Mouse (Mus musculus) G1E (cell line): Measurements from ENCODE around the gene Ly6c2. TPM values are rescaled to one million over a fixed set of nuclear protein-coding genes. Genes with fewer than 3 reads are reported as not detected.
"Not testable (repeated sequence)": the region's sequence is repeated elsewhere in the genome, so short reads cannot be mapped to it uniquely, and the experiment has no call there.

Source experiments
- ATAC-seq: 2 replicates; pipeline ENCODE4 v1.8.0; 2016; ENCODE audit warnings: mild to moderate bottlenecking; ENCODE audit not compliant: insufficient number of reproducible peaks, poor library complexity, low FRiP score, severe bottlenecking; ENCODE audit errors: extremely low read depth
- DNase-seq: peaks from one replicate; pipeline ENCODE4 v3.0.0; 2012; ENCODE audit warnings: low spot score
- H3K27me3 ChIP-seq: 2 replicates; pipeline ENCODE4 v1.6.1; 2012; ENCODE audit warnings: mild to moderate bottlenecking, low read length, inconsistent platforms; ENCODE audit not compliant: insufficient read depth
- H3K36me3 ChIP-seq: replicated peaks from 2 replicates; pipeline ENCODE3; 2012; ENCODE audit warnings: mild to moderate bottlenecking, inconsistent platforms
- H3K4me1 ChIP-seq: 2 replicates; pipeline ENCODE4 v1.6.1; 2012; ENCODE audit warnings: low read depth, low read length, inconsistent platforms, mixed read lengths; ENCODE audit not compliant: insufficient read depth
- H3K4me3 ChIP-seq: 2 replicates; pipeline ENCODE4 v1.5.1; 2012; ENCODE audit warnings: low read depth, mild to moderate bottlenecking, inconsistent platforms, low read length, moderate library complexity, mixed read lengths
- H3K9me3 ChIP-seq: replicated peaks from 2 replicates; pipeline ENCODE4 v1.6.1; 2012; ENCODE audit warnings: inconsistent platforms
- CTCF ChIP-seq: IDR thresholded peaks from 2 replicates; pipeline ENCODE4 v1.5.1; 2012; ENCODE audit warnings: low read depth, low read length, inconsistent platforms, mixed read lengths
- GATA1 ChIP-seq: IDR thresholded peaks from 2 replicates; pipeline ENCODE4 v1.6.1; 2012; ENCODE audit warnings: borderline replicate concordance, low read length, inconsistent platforms, mixed read lengths
- GATA2 ChIP-seq: IDR thresholded peaks from 2 replicates; pipeline ENCODE4 v1.6.1; 2012; ENCODE audit warnings: low read depth, low read length, inconsistent platforms, borderline replicate concordance
- POLR2AphosphoS5 ChIP-seq: IDR thresholded peaks from 2 replicates; pipeline ENCODE4 v1.6.1; 2012; ENCODE audit warnings: low read depth, low read length, inconsistent platforms; ENCODE audit not compliant: insufficient replicate concordance
- TAL1 ChIP-seq: conservative IDR thresholded peaks from 2 replicates; pipeline ENCODE4 v1.6.1; 2012; ENCODE audit warnings: low read depth, low read length, inconsistent platforms, mixed read lengths
- polyA plus RNA-seq: library from polyadenylated mRNA; stranded (reverse); fragments of >175 nt; gene quantifications from 2 replicates; pipeline ENCODE4 v1.2.3, GENCODE M21; 2012
- total RNA-seq, 2 experiments: library from RNA; stranded (forward) in 1 of 2; stranded (reverse) in 1 of 2; fragments of 200-1000 nt in 1 of 2; fragments of >200 nt in 1 of 2; fragmentation: Nextera tagmentation in 1 of 2; gene quantifications; 2 replicates each; pipeline ENCODE4 v1.2.3; 2014 to 2017

Ly6c2 gene
- total RNA-seq (2014; fragmentation: Nextera tagmentation): not detected in 2 replicates
- 0.06 and 0.11 TPM in 2 replicates for total RNA-seq (2017)
- polyA plus RNA-seq: not detected in 2 replicates

DNA sequence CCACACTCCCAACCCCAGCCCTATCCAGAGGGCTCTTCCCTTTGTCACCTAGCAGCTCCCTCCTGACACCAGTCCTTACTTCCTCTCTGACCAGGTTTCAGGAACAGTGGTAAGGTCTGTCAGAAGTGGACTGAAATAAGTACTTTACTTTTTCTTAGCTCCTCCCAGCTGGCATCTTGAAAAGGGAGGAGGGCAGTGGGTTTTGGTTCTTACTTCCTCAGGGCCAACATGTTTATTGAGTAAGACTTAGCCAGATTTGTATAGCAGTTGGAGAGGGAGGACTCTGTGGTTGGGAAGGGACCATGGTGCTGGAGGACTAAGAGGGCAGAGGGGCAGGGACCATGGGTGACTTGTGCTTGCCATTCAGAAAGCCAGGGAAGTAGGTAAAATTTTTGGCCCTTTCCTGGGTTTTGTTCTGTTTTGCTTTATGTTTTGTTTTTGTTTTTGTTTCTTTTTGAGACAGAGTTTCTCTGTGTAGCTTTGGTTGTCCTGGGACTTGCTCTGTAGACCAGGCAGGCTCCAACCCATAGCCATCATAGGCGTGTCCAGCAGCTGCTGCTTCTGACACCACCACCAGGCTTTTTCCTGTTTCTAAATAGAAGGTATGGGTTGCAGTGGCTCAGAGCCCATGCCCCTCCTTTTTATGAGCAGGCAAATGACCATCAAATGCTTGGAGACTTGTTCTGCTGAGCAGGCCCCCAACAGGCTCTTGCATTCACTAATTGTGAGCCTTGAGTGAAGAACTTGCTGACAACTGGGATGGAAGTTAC is at the start of gene Ly6c2:
Gene Ly6c2 (minus strand): TSS at position 110 of the 770 bp plus-strand sequence.
- not testable (repeated sequence) for H3K4me3 ChIP-seq

DNA sequence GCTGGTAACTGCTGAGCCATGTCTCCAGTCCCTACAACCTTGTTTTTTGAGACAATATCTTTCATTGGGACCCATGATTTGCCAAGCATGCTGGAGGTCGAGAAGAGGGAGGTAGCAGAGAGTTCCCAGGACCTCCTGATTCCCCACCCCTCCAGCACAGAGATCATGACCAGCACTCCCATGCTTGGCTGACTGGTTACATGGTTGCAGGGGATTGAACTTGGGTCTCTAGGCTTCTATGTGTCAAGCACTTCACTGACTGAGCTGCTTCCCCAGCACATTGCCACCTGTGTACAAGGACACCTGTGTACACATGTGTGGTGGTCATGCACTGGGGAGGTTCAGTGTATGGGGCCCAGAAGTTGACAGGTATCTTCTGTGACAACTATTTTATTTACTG is 45.9 kb upstream of the Ly6c2 start:
- H3K9me3 ChIP-seq: peaks cover 48% of the 10 kb centered on the region
- H3K4me1 ChIP-seq: no peaks in the 10 kb centered on the region
- no peak for TF ChIP-seq CTCF
- no peak for TF ChIP-seq GATA2
- no peak for TF ChIP-seq POLR2AphosphoS5
- no peak for TF ChIP-seq GATA1
- TF ChIP-seq TAL1: no peak
- ATAC-seq: no peak
- DNase-seq: no peak
- no peaks in the 10 kb centered on the region for H3K27me3 ChIP-seq
- H3K4me3 ChIP-seq: no peak overlapping the region
- no peaks in the 10 kb centered on the region for H3K36me3 ChIP-seq

More for the DNA sequence above, at the start of gene Ly6c2:
- not testable (repeated sequence) for H3K36me3 ChIP-seq, ATAC-seq, H3K27me3 ChIP-seq, H3K4me1 ChIP-seq, DNase-seq
- H3K9me3 ChIP-seq: peaks cover 31% of the 10 kb centered on the region

DNA sequence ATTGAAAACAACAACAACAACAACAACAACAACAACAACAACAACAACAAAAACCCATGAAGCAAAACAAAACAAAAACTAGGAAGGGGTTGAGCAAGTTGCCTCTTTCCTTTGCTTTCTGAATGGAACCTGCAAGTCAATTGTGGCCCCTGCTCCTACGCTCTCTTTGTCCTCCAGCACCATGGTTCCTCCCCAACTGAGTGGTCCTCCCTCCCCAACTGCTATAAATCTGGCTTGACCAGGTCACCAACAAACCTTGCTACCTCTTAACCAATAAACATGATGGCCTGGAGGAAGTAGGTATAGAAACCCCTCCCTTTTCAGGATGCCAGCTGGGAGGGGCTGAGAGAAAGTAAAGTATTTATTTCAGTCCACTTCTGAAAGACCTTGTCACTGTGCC is 43.2 kb upstream of the Ly6c2 start, which contains the start of gene Ly6g:
Gene Ly6g (plus strand): TSS at position 301 of the 400 bp plus-strand sequence.
- no peak within 1 kb of the TSS for H3K4me3 ChIP-seq
- H3K27me3 ChIP-seq: no peaks in the 10 kb centered on the region
- ATAC-seq (no peak), DNase-seq (no peak)
- H3K36me3 ChIP-seq: no peaks in the 10 kb centered on the region
- H3K4me1 ChIP-seq: no peaks in the 10 kb centered on the region
- H3K9me3 ChIP-seq: peaks cover 53% of the 10 kb centered on the region
- TF ChIP-seq TAL1: no peak
- TF ChIP-seq GATA2: no peak
- no peak for TF ChIP-seq CTCF
- no peak for TF ChIP-seq POLR2AphosphoS5
- TF ChIP-seq GATA1: no peak

DNA sequence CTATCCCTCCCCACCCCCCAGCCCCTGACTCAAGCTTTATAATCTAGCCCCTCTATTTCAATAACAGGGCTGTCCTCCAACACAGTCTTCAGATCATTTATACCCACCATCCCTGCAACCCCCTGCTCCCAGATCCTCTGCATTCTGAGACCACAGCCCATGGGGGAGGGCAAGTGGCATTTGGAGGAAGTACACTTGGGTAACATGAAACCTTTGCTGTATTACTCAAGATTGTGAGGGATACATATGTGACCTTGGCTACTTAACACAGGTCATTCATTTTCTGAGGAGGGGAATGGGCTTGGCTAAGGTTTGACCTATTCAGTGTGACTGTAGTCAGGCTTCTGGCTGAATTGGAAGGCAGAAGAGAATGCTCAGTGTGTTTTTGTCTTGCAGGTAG is 41.3 kb upstream of the Ly6c2 start:
- no peak for TF ChIP-seq CTCF
- no peak for TF ChIP-seq GATA1
- TF ChIP-seq POLR2AphosphoS5: no peak
- no peak for TF ChIP-seq TAL1
- no peak for TF ChIP-seq GATA2
- Histone ChIP-seq H3K4me3 (no peak overlapping the region), H3K36me3 (no peaks in the 10 kb centered on the region), H3K9me3 (peaks cover 47% of the 10 kb centered on the region), H3K4me1 (no peaks in the 10 kb centered on the region), H3K27me3 (no peaks in the 10 kb centered on the region)
- ATAC-seq (no peak), DNase-seq (no peak)

DNA sequence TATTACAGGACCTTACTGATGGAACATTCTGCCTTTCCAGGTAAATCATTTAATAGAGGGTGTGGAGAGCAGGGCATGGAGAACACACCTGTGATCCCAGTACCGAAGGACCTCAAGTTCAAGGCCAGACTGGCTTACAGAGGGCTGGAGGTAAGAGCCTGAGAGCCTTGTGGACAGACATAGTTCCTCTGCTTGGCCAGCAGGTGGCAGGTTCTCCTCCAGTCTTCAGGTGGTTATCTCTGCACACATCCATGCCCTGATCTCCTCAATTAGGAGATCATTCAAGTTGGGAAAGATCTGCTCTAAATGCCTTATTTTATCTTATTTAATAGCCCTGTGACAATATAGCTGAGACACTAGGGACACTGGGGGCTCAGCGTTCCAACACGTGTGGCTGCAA is 32.0 kb upstream of the Ly6c2 start:
- Histone ChIP-seq H3K9me3 (peaks cover 19% of the 10 kb centered on the region), H3K4me1 (no peaks in the 10 kb centered on the region), H3K27me3 (no peaks in the 10 kb centered on the region), H3K4me3 (no peak overlapping the region), H3K36me3 (no peaks in the 10 kb centered on the region)
- TF ChIP-seq GATA2 (no peak), TAL1 (no peak), GATA1 (no peak), CTCF (no peak), POLR2AphosphoS5 (no peak)
- DNase-seq: no peak
- ATAC-seq: no peak

DNA sequence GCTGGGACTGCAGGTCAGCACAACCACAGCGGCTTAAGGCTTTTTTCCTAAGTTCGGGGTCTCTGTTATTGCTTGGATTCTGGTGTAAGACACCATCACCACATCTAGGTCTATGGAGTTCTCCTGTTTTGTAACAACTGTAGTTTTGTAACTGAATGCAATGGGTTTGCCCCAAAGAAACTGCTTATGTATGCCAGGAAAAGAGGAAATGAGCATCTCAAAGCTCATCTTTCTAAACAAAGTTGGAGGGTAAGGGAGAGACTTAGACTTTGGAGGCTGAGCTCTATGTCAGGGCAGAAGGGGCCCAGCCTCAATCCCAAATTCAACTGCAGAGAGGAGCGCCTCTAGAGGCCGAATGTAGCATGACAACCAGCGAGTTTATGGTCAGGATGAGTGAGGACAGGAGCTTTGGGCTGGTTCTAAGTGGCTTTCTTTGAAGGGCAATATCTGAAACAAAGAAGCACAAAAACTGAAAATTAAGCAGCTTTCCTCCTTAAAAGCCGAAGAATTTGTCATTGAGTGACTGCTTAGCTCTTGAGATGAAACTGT is 30.1 kb upstream of the Ly6c2 start:
- not testable (repeated sequence) for H3K4me3 ChIP-seq, DNase-seq, ATAC-seq

DNA sequence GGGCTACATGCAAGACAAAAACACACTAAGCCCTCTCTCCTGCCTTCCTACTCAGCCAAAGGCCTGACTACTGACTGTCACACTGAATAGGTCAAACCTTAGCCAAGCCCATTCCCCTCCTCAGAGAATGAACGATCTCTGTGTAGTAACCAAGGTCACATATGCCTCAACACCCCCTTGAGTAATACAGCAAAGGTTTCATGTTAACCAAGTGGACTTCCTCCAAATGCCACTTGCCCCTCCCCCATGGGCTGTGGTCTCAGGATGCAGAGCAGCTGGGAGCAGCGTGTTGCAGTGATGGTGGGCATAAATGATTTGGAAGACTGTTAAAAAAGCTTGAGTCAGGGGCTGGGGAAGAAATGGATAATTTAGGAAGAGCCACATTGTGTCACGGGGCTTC is 26.0 kb upstream of the Ly6c2 start:
- ATAC-seq, H3K4me1 ChIP-seq, H3K36me3 ChIP-seq, H3K27me3 ChIP-seq, H3K4me3 ChIP-seq, DNase-seq: not testable (repeated sequence)
- peaks cover 24% of the 10 kb centered on the region for H3K9me3 ChIP-seq

More for the DNA sequence above, 30.1 kb upstream of the Ly6c2 start:
- not testable (repeated sequence) for H3K4me1 ChIP-seq, H3K36me3 ChIP-seq, H3K27me3 ChIP-seq
- H3K9me3 ChIP-seq: peaks cover 20% of the 10 kb centered on the region; the same call in 1 of the 2 replicates

DNA sequence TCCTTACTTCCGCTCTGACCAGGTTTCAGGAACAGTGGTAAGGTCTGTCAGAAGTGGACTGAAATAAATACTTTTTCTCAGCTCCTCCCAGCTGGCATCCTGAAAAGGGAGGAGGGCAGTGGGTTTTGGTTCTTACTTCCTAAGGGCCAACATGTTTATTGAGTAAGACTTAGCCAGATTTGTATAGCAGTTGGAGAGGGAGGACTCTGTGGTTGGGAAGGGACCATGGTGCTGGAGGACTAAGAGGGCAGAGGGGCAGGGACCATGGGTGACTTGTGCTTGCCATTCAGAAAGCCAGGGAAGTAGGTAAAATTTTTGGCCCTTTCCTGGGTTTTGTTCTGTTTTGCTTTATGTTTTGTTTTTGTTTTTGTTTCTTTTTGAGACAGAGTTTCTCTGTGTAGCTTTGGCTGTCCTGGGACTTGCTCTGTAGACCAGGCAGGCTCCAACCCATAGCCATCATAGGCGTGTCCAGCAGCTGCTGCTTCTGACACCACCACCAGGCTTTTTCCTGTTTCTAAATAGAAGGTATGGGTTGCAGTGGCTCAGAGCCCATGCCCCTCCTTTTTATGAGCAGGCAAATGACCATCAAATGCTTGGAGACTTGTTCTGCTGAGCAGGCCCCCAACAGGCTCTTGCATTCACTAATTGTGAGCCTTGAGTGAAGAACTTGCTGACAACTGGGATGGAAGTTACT is 23.5 kb upstream of the Ly6c2 start:
- H3K36me3 ChIP-seq, ATAC-seq, DNase-seq, H3K4me3 ChIP-seq, H3K27me3 ChIP-seq, H3K4me1 ChIP-seq: not testable (repeated sequence)
- peaks cover 37% of the 10 kb centered on the region for H3K9me3 ChIP-seq

DNA sequence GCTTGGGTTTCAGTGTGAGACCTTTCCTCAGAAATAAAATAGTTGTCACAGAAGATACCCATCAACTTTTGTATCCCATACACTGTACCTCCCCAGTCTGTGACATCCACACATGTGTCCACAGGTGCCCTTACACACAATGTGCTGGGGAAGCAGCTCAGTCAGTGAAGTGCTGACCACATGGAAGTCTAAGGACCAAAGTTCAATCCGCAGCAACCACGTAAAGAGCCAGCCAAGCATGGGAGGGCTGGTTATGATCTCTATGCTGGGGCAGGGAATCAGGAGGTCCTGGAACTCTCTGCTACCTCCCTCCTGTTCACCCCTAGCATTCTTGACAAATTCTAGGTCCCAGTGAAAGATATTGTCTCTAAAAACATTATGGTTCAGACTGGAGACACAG is 20.6 kb upstream of the Ly6c2 start:
- not testable (repeated sequence) for DNase-seq, H3K27me3 ChIP-seq, H3K4me1 ChIP-seq, ATAC-seq, H3K4me3 ChIP-seq, H3K36me3 ChIP-seq
- H3K9me3 ChIP-seq: peaks cover 31% of the 10 kb centered on the region
